Mouse (Mus musculus) kidney, postnatal 4 days (tissue): ENCODE measurements around the gene Pttg1ip.

Source experiments
- DNase-seq, 2 experiments: peaks; one replicate each; pipeline ENCODE4 v3.0.0; 2021; ENCODE audit warnings: mixed read lengths in 2 of 2

Gene Pttg1ip

GRCm38 (mm10) chr10:77645571-77645970 is 64.1 kb downstream of the Pttg1ip start:
- DNase-seq, result no peak

DNA sequence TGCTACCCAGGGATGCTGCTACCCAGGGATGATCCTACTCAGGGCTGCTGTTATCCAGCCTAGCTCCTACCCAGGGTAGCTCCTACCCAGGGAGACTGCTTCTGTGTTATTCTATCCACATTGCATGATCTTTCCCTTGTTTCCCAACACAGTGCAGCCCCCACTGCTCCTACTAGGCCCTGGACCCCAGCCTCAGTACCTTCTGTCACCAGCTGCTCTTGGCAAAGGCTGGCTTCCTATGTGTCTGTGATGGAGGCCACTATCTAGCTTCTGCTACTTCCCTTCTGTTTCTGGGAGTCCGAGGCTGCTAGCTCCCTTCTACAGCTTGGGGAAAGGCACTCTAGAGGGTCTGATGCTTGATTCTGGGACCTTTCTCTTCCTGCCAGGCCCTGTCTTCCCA is 65.9 kb downstream of the Pttg1ip start:
- DNase-seq, result no peak

DNA sequence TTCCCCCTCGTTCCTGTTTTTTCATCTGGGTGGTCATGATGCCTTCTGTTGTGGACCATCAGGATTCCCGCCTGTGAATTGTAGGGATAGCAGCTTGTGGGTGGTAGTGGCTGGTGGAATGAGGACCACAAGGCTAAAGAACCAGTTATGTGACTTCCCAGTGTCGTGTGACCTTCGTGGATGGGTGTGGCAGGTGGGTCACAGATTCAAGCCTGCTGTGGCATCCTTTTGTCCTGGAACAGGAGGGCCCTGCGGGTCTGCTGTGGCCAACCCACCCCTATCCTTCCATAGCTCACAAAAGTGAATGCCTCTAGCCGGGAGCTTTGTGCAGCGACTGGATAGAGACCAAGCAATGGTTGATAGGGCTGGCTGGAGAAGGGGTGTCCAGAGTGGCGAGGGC is 66.4 kb downstream of the Pttg1ip start:
- DNase-seq, result no peak
